Mouse (Mus musculus): ENCODE measurements around the gene Icosl. TPM values are rescaled to one million over a fixed set of nuclear protein-coding genes. Genes with fewer than 3 reads are reported as not detected.
A peak's percentile ranks its signal among the peaks of the same experiment; 100 is the strongest.

Icosl gene
- total and polyA plus RNA-seq, 3 experiments, result 0.64 to 1.5 (median 1.3) TPM

DNA sequence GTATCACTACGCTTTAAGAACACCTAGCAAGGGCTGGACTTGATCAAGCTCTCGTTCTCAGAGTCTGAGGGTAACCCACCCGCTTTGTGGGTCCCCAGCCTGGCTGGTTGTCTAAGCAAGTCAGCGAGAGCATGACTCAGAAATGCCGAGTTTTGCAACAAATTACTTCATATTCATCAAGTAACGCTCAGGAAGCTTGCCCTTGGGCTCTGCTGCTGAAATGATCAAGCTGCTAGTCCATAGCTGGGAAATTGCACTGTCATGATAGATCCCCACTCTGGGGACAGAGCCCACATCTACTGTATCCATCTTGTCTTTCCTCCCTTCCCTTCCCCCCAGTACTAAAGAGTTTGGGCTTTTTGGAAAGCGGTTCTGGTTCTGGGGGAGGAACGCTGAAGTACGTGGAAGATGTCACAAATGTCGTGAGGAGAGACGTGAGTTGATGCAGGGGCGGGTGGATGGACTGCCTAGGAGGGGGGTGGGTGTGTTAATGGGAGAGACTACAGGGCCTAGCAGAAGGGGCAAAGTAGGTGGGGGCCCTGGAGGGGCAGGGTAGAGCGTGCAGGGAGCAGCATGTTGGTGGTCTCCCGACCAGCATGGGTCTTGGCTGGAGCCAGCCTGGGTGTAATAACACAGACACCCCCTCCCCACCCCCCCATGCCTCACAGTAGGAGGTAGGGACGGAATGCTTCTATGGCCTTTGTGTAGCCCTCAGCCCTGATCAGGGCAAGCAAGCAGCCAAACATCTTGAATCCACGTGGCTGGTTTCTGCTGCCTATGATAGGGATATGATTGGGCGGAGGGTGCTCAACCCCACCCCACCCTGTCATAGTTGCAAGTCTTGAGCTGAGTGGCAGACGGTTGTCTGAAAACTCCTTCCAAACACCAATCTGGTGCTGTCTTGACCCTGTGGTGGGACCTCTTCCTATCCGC, 14.2 kb upstream of the Icosl start:
- H3K9ac ChIP-seq (ENCODE audit: insufficient read depth, low read depth), result no peak overlapping the region
- in situ Hi-C loops (cut with MboI; ENCODE audit: low pct_ligation_motif_present, low pct_unique_long_range_greater_than_20kb, low sequenced_read_pairs), result no loop called here
- H3K36me3 ChIP-seq (replicated peaks in 1 of 2; ENCODE audit: control insufficient read depth in 1 of 2, insufficient read depth in 1 of 2, low read length in 1 of 2), result no peaks in the 10 kb centered on the region
- no peak for DNase-seq (ENCODE audit: extremely low read depth)
- no peak overlapping the region for H3K4me3 ChIP-seq (replicated peaks in 1 of 3; ENCODE audit: low read depth in 2 of 3, low read length in 2 of 3, poor library complexity in 1 of 3)
- no peak overlapping the region for H3K27ac ChIP-seq (ENCODE audit: insufficient read depth, low read depth)
- TF ChIP-seq POLR2AphosphoS2 (IDR thresholded peaks at IDR 0.05; ENCODE audit: low read depth, low read length) (no peak), RAD21 (IDR thresholded peaks at IDR 0.05; ENCODE audit: low read depth, low read length) (no peak), UBTF (IDR thresholded peaks at IDR 0.05; ENCODE audit: low read depth, low read length) (no peak), ETS1 (conservative IDR thresholded peaks at IDR 0.05; ENCODE audit: low read depth, low read length) (no peak), JUN (IDR thresholded peaks at IDR 0.05; ENCODE audit: insufficient read depth, low read depth, low read length) (no peak), HCFC1 (IDR thresholded peaks at IDR 0.05; ENCODE audit: low read depth, low read length) (no peak), IRF4 (IDR thresholded peaks at IDR 0.05; ENCODE audit: low read depth, low read length) (no peak), PAX5 (IDR thresholded peaks at IDR 0.05; ENCODE audit: low read length) (no peak), MAZ (IDR thresholded peaks at IDR 0.05; ENCODE audit: low read depth, low read length) (no peak), POLR2A (IDR thresholded peaks at IDR 0.05; ENCODE audit: low read depth, low read length) (no peak)
- dilution Hi-C loops (cut with MboI; ENCODE audit: extremely low pct_ligation_motif_present, extremely low pct_unique_long_range_greater_than_20kb, low sequenced_read_pairs), result no loop called here
- H3K9me3 ChIP-seq (replicated peaks; ENCODE audit: low read length), result no peaks in the 10 kb centered on the region
- H3K4me1 ChIP-seq (ENCODE audit: control insufficient read depth in 1 of 2, insufficient read depth in 2 of 2), result no peaks in the 10 kb centered on the region
- H3K4me2 ChIP-seq (ENCODE audit: insufficient read depth, low read depth, poor library complexity, severe bottlenecking), result no peak overlapping the region
- no peaks in the 10 kb centered on the region for H3K79me2 ChIP-seq (replicated peaks; ENCODE audit: control insufficient read depth, extremely low read depth, insufficient read depth, poor library complexity, severe bottlenecking)
- peaks cover 6% of the 10 kb centered on the region for H3K27me3 ChIP-seq (replicated peaks)

- no peak overlapping the region for H3K27ac ChIP-seq (ENCODE audit: insufficient read depth, low read depth)
- dilution Hi-C loops (cut with MboI; ENCODE audit: extremely low pct_ligation_motif_present, extremely low pct_unique_long_range_greater_than_20kb, low sequenced_read_pairs), result no loop called here
- no peak for TF ChIP-seq CTCF (conservative IDR thresholded peaks at IDR 0.05 in 1 of 2, IDR thresholded peaks at IDR 0.05 in 1 of 2; ENCODE audit: low read depth in 2 of 2, low read length in 2 of 2)
- no peak for TF ChIP-seq UBTF (IDR thresholded peaks at IDR 0.05; ENCODE audit: low read depth, low read length)
- TF ChIP-seq MAFK (IDR thresholded peaks at IDR 0.05; ENCODE audit: insufficient replicate concordance, low read length), result no peak
- H3K4me3 ChIP-seq (replicated peaks in 1 of 3; ENCODE audit: low read depth in 2 of 3, low read length in 2 of 3, poor library complexity in 1 of 3), result no peak overlapping the region
- in situ Hi-C loops (cut with MboI; ENCODE audit: low pct_ligation_motif_present, low pct_unique_long_range_greater_than_20kb, low sequenced_read_pairs), result no loop called here
- DNase-seq (ENCODE audit: extremely low read depth), result no peak
- no peaks in the 10 kb centered on the region for H3K79me2 ChIP-seq (replicated peaks; ENCODE audit: control insufficient read depth, extremely low read depth, insufficient read depth, poor library complexity, severe bottlenecking)
- H3K9ac ChIP-seq (ENCODE audit: insufficient read depth, low read depth), result no peak overlapping the region
- H3K27me3 ChIP-seq (replicated peaks), result peaks cover 5% of the 10 kb centered on the region
- H3K9me3 ChIP-seq (replicated peaks; ENCODE audit: low read length), result no peaks in the 10 kb centered on the region
- H3K4me1 ChIP-seq (ENCODE audit: control insufficient read depth in 1 of 2, insufficient read depth in 2 of 2), result peaks cover under 1 to 9% of the 10 kb centered on the region in 2 experiments; a peak in 2 of 4 replicates
- H3K4me2 ChIP-seq (ENCODE audit: insufficient read depth, low read depth, poor library complexity, severe bottlenecking), result no peak overlapping the region
- H3K36me3 ChIP-seq (replicated peaks in 1 of 2; ENCODE audit: control insufficient read depth in 1 of 2, insufficient read depth in 1 of 2, low read length in 1 of 2), result no peaks in the 10 kb centered on the region
Measured at GRCm38 (mm10) chr10:78057056-78057455, 12.0 kb upstream of the Icosl start.

DNA sequence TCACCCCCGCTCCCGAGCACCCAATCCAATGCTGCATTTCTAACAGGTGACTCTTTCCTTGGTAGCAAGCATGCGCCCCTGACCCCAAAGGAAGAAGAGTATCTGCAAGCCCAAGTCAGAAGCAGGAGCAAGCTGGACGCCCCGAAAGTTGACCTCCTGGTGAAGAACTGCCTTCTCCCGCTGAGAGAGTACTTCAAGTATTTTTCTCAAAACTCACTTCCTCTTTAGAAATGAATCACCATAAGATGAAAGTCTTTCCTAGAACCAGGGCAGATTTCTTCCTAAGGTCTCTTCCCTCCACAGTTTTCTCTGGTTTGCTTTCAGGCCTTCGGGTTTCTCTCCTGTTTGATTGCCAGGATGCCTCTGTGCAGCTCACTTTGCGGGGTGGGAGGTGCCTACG, 6.0 kb upstream of the Icosl start:
- no peak overlapping the region for H3K27ac ChIP-seq (ENCODE audit: insufficient read depth, low read depth)
- no peaks in the 10 kb centered on the region for H3K36me3 ChIP-seq (replicated peaks in 1 of 2; ENCODE audit: control insufficient read depth in 1 of 2, insufficient read depth in 1 of 2, low read length in 1 of 2)
- no peak overlapping the region for H3K4me3 ChIP-seq (replicated peaks in 1 of 3; ENCODE audit: low read depth in 2 of 3, low read length in 2 of 3, poor library complexity in 1 of 3)
- peak overlapping the region; percentile 77 for H3K4me2 ChIP-seq (ENCODE audit: insufficient read depth, low read depth, poor library complexity, severe bottlenecking)
- in situ Hi-C loops (cut with MboI; ENCODE audit: low pct_ligation_motif_present, low pct_unique_long_range_greater_than_20kb, low sequenced_read_pairs) (no loop called here), dilution Hi-C loops (cut with MboI; ENCODE audit: extremely low pct_ligation_motif_present, extremely low pct_unique_long_range_greater_than_20kb, low sequenced_read_pairs) (no loop called here)
- H3K9me3 ChIP-seq (replicated peaks; ENCODE audit: low read length), result no peaks in the 10 kb centered on the region
- DNase-seq (ENCODE audit: extremely low read depth), result peak; percentile 49
- H3K27me3 ChIP-seq (replicated peaks), result peaks cover 25% of the 10 kb centered on the region
- H3K4me1 ChIP-seq (ENCODE audit: control insufficient read depth in 1 of 2, insufficient read depth in 2 of 2), result peaks cover 19 to 31% of the 10 kb centered on the region in 2 experiments
- H3K9ac ChIP-seq (ENCODE audit: insufficient read depth, low read depth), result no peak overlapping the region
- no peaks in the 10 kb centered on the region for H3K79me2 ChIP-seq (replicated peaks; ENCODE audit: control insufficient read depth, extremely low read depth, insufficient read depth, poor library complexity, severe bottlenecking)
- TF ChIP-seq MAZ (IDR thresholded peaks at IDR 0.05; ENCODE audit: low read depth, low read length), result 0 out of 2 replicates have a peak, but pooled peaks have one; percentile 46
- TF ChIP-seq CHD2 (IDR thresholded peaks at IDR 0.05; ENCODE audit: low read length), result peak; percentile 50; the same call in 1 of the 2 replicates
- TF ChIP-seq ZC3H11A (IDR thresholded peaks at IDR 0.05; ENCODE audit: low read depth, low read length), result no peak
- peak; percentile 60 for TF ChIP-seq MEF2A (IDR thresholded peaks at IDR 0.05; ENCODE audit: borderline replicate concordance, low read depth, low read length)
- peak; percentile 98 for TF ChIP-seq EP300 (IDR thresholded peaks at IDR 0.05; ENCODE audit: low read length)
- no peak for TF ChIP-seq NELFE (IDR thresholded peaks at IDR 0.05; ENCODE audit: low read depth, low read length)
- peak; percentile 54 for TF ChIP-seq BHLHE40 (IDR thresholded peaks at IDR 0.05; ENCODE audit: low read depth, low read length)
- peak; percentile 88 for TF ChIP-seq RCOR1 (conservative IDR thresholded peaks at IDR 0.05; ENCODE audit: low read depth, low read length)
- TF ChIP-seq SIN3A (IDR thresholded peaks at IDR 0.05; ENCODE audit: low read length), result no peak
- TF ChIP-seq ELF1 (IDR thresholded peaks at IDR 0.05; ENCODE audit: low read depth, low read length), result no peak
- TF ChIP-seq IRF4 (IDR thresholded peaks at IDR 0.05; ENCODE audit: low read depth, low read length), result peak; percentile 98
- TF ChIP-seq ETS1 (conservative IDR thresholded peaks at IDR 0.05; ENCODE audit: low read depth, low read length), result peak; percentile 36; the same call in 1 of the 2 replicates
- TF ChIP-seq TCF12 (IDR thresholded peaks at IDR 0.05; ENCODE audit: low read depth, low read length), result 0 out of 2 replicates have a peak, but pooled peaks have one; percentile 28
- 0 out of 2 replicates have a peak, but pooled peaks have one; percentile 28 for TF ChIP-seq MAFK (IDR thresholded peaks at IDR 0.05; ENCODE audit: insufficient replicate concordance, low read length)
- 0 out of 2 replicates have a peak, but pooled peaks have one; percentile 27 for TF ChIP-seq MXI1 (IDR thresholded peaks at IDR 0.05; ENCODE audit: low read depth, low read length)

Data from CH12.LX (cell line).